Mouse (Mus musculus) forebrain, embryonic 10.5 days (tissue): ENCODE measurements at regions not wholly inside any gene's neighbourhood (a gene's known extent, or its start where the extent isn't known, plus 50 kb on each side); places are given as distances from the start of the nearest gene placed in this dataset.

ENCODE experiments used
- DNase-seq: peaks from one replicate; pipeline ENCODE4 v3.0.0-alpha.2; 2017; ENCODE audit warnings: low spot score; ENCODE audit errors: extremely low spot score
- H3K27ac ChIP-seq: fragments of 300-500 bp; sonication (generic); 2 replicates; pipeline ENCODE4 v1.5.1; 2016; ENCODE audit warnings: mild to moderate bottlenecking
- H3K27me3 ChIP-seq: fragments of 300-500 bp; sonication (generic); 2 replicates; pipeline ENCODE4 v1.6.1; 2016; ENCODE audit warnings: mild to moderate bottlenecking; ENCODE audit not compliant: poor library complexity, severe bottlenecking
- H3K36me3 ChIP-seq: fragments of 300-500 bp; sonication (generic); replicated peaks from 2 replicates; pipeline ENCODE4 v1.6.1; 2016; ENCODE audit warnings: mild to moderate bottlenecking, moderate library complexity
- H3K4me1 ChIP-seq: fragments of 300-500 bp; sonication (generic); 2 replicates; pipeline ENCODE4 v1.6.1; 2016
- H3K4me3 ChIP-seq: fragments of 300-500 bp; sonication (generic); 2 replicates; pipeline ENCODE4 v1.5.1; 2016; ENCODE audit warnings: mild to moderate bottlenecking, moderate library complexity
- H3K9me3 ChIP-seq: fragments of 300-500 bp; sonication (generic); 2 replicates; pipeline ENCODE4 v1.6.1; 2016; ENCODE audit warnings: mild to moderate bottlenecking, moderate library complexity
- WGBS: fragments of 180-500 bp; shearing (Covaris S2); methylation state at CpG from one replicate; pipeline ENCODE4 v1.1.7; 2016; 5-methylcytosine and 5-hydroxymethylcytosine counted together

- H3K36me3 ChIP-seq = no peaks in the 10 kb centered on the region
- no peak overlapping the region for H3K27ac ChIP-seq
- H3K27me3 ChIP-seq = no peaks in the 10 kb centered on the region
- DNase-seq = no peak
- H3K4me1 ChIP-seq = no peaks in the 10 kb centered on the region
- WGBS = 79% methylated on average over 8 of the region's 8 CpGs
- H3K4me3 ChIP-seq = no peak overlapping the region
- H3K9me3 ChIP-seq = no peaks in the 10 kb centered on the region
These were observed 53.1 kb upstream of the Sestd1 start for GRCm38 (mm10) chr2:77333394-77334079.
